Mouse (Mus musculus) spleen, adult 10 weeks (tissue): ENCODE results near the gene Olfr642. TPM values are rescaled to one million over a fixed set of nuclear protein-coding genes. Genes with fewer than 3 reads are reported as not detected.

ENCODE experiments used
- polyA plus RNA-seq: library from polyadenylated mRNA; stranded (reverse); fragments of 350-450 nt; fragmentation: Illumina TruSeq; extraction: RNeasy Lipid Tissue Mini Kit (QIAGEN cat#74804); gene quantifications from one replicate; pipeline ENCODE4 v1.2.3, GENCODE M21; 2015; ENCODE audit warnings: low replicate concordance; ENCODE audit not compliant: insufficient read depth

Olfr642 gene
- not detected for polyA plus RNA-seq

GRCm38 (mm10) chr7:104052566-104052965, at the start of gene Olfr642:
Gene Olfr642, minus strand, starts transcription at chr7:104052666.

GRCm38 (mm10) chr7:104085365-104085764, 32.9 kb upstream of the Olfr642 start, which contains the start of gene Olfr645:
Gene Olfr645, minus strand, starts transcription at chr7:104085465.

GRCm38 (mm10) chr7:104071769-104072168, 19.3 kb upstream of the Olfr642 start, which contains the start of gene Olfr644:
Gene Olfr644, minus strand, starts transcription at chr7:104071869.

GRCm38 (mm10) chr7:104061345-104061744, 8.9 kb upstream of the Olfr642 start, which contains the start of gene 4930516K23Rik:
Gene 4930516K23Rik, minus strand, starts transcription at chr7:104061445.

GRCm38 (mm10) chr7:104035145-104035544, 17.3 kb downstream of the Olfr642 start, which contains the start of gene Olfr641:
Gene Olfr641, plus strand, starts transcription at chr7:104035445.

GRCm38 (mm10) chr7:104025473-104025872, 27.0 kb downstream of the Olfr642 start, which contains the start of gene Olfr640:
Gene Olfr640, minus strand, starts transcription at chr7:104025573.

GRCm38 (mm10) chr7:104017203-104017602, 35.3 kb downstream of the Olfr642 start, which contains the start of gene Olfr639:
Gene Olfr639, minus strand, starts transcription at chr7:104017303.

GRCm38 (mm10) chr7:103998446-103998845, 54.0 kb downstream of the Olfr642 start, which contains the start of gene Olfr638:
Gene Olfr638, plus strand, starts transcription at chr7:103998746.

Other genes starting within 250 kb of the Olfr642 start
- 4,439 TPM for gene Hbb-bt, start 238.7 kb downstream of the Olfr642 start, polyA plus RNA-seq
- 24,371 TPM for gene Hbb-bs, start 224.6 kb downstream of the Olfr642 start, polyA plus RNA-seq
- not detected for gene Hbb-bh2, start 212.1 kb downstream of the Olfr642 start, polyA plus RNA-seq
- gene Hbb-bh1, start 209.5 kb downstream of the Olfr642 start, polyA plus RNA-seq, result 0.80 TPM
- not detected for gene Hbb-y, start 199.4 kb downstream of the Olfr642 start, polyA plus RNA-seq
- gene Olfr66, start 166.4 kb downstream of the Olfr642 start, polyA plus RNA-seq, result not detected
- not detected for gene Olfr64, start 158.2 kb downstream of the Olfr642 start, polyA plus RNA-seq
- gene Olfr65, start 149.2 kb downstream of the Olfr642 start, polyA plus RNA-seq, result not detected
- gene Olfr631, start 123.8 kb downstream of the Olfr642 start, polyA plus RNA-seq, result not detected
- gene Olfr632, start 118.3 kb downstream of the Olfr642 start, polyA plus RNA-seq, result not detected
- not detected for gene Olfr633, start 108.2 kb downstream of the Olfr642 start, polyA plus RNA-seq
- gene Olfr635, start 81.5 kb downstream of the Olfr642 start, polyA plus RNA-seq, result not detected
- gene Olfr638, start 53.9 kb downstream of the Olfr642 start, polyA plus RNA-seq, result not detected
- not detected for gene Olfr639, start 35.4 kb downstream of the Olfr642 start, polyA plus RNA-seq
- gene Olfr640, start 27.1 kb downstream of the Olfr642 start, polyA plus RNA-seq, result not detected
- not detected for gene Olfr641, start 17.2 kb downstream of the Olfr642 start, polyA plus RNA-seq
- not detected for gene 4930516K23Rik, start 8.8 kb upstream of the Olfr642 start, polyA plus RNA-seq
- gene Olfr644, start 19.2 kb upstream of the Olfr642 start, polyA plus RNA-seq, result not detected
- not detected for gene Olfr645, start 32.8 kb upstream of the Olfr642 start, polyA plus RNA-seq
- gene Olfr646, start 52.2 kb upstream of the Olfr642 start, polyA plus RNA-seq, result not detected
- not detected for gene Ubqln5, start 77.2 kb upstream of the Olfr642 start, polyA plus RNA-seq
- not detected for gene Olfr643, start 84.7 kb upstream of the Olfr642 start, polyA plus RNA-seq
- gene Ubqln3, start 90.6 kb upstream of the Olfr642 start, polyA plus RNA-seq, result not detected
- not detected for gene Ubqlnl, start 97.9 kb upstream of the Olfr642 start, polyA plus RNA-seq
- not detected for gene Olfm5, start 112.2 kb upstream of the Olfr642 start, polyA plus RNA-seq
- 0.15 TPM for gene Olfr648, start 130.7 kb upstream of the Olfr642 start, polyA plus RNA-seq
- gene Olfr649, start 143.3 kb upstream of the Olfr642 start, polyA plus RNA-seq, result not detected
- gene Trim6, start 166.1 kb upstream of the Olfr642 start, polyA plus RNA-seq, result 1.7 TPM
- gene Trim34a, start 191.8 kb upstream of the Olfr642 start, polyA plus RNA-seq, result 157 TPM
- 69.3 TPM for gene Trim5, start 235.4 kb upstream of the Olfr642 start, polyA plus RNA-seq